Mouse (Mus musculus): ENCODE data around the gene Gm7029.

- no peak for TF ChIP-seq POLR2A (IDR thresholded peaks at IDR 0.05; ENCODE audit: control insufficient read depth in 1 of 2, insufficient read depth in 1 of 2, low read depth in 1 of 2, low read length in 2 of 2, poor library complexity in 1 of 2)
- no peak for TF ChIP-seq USF1 (IDR thresholded peaks at IDR 0.05; ENCODE audit: low read depth, low read length)
- TF ChIP-seq CHD2 (IDR thresholded peaks at IDR 0.05; ENCODE audit: low read length) = no peak
- TF ChIP-seq POLR2AphosphoS2 (IDR thresholded peaks at IDR 0.05; ENCODE audit: low read length) = no peak
- no peak for TF ChIP-seq MAFK (IDR thresholded peaks at IDR 0.05; ENCODE audit: borderline replicate concordance, low read depth, low read length)
- TF ChIP-seq MEF2A (IDR thresholded peaks at IDR 0.05; ENCODE audit: extremely low read depth, insufficient replicate concordance, low read depth, low read length, poor library complexity, severe bottlenecking) = no peak
Observed at GRCm38 (mm10) chr17:33874411-33874810, 774 bp downstream of the Gm7029 start.
